Mouse (Mus musculus) heart, postnatal 36 days (tissue): ENCODE measurements around the gene Qpct. TPM values are rescaled to one million over a fixed set of nuclear protein-coding genes. Genes with fewer than 3 reads are reported as not detected.

Source experiments
- DNase-seq, 2 experiments: peaks; one replicate each; pipeline ENCODE4 v3.0.0; 2021 to 2022
- intact Hi-C: fragments of 180-260 bp; cut with DNase I; formaldehyde crosslinking; loops from one replicate; pipeline ENCODE4 v1.15.1; 2025
- total RNA-seq, 2 experiments: library from RNA; stranded (reverse); gene quantifications; 2 replicates each; pipeline ENCODE4 v1.2.3; 2021

The Qpct gene
- 1 to 10 TPM; 5.7 to 6.7 TPM for total RNA-seq

GRCm38 (mm10) chr17:79051606-79052005 lies at the start of gene Qpct:
Gene Qpct (plus strand): TSS chr17:79051906.
- no peak for DNase-seq
- intact Hi-C loops, result no loop called here

- intact Hi-C loops, result no loop called here
- DNase-seq, result no peak
These were observed 38.1 kb upstream of the Qpct start for GRCm38 (mm10) chr17:79013625-79014024.

- DNase-seq, result no peak
- intact Hi-C loops, result no loop called here
These were observed 36.6 kb upstream of the Qpct start for GRCm38 (mm10) chr17:79014911-79015685.

- intact Hi-C loops, result no loop called here
- DNase-seq, result no peak
These were observed 35.9 kb upstream of the Qpct start for GRCm38 (mm10) chr17:79015831-79016230.

GRCm38 (mm10) chr17:79018422-79018821 lies 33.3 kb upstream of the Qpct start:
- peak in 1 of 2 experiments; percentile 13 for DNase-seq

GRCm38 (mm10) chr17:79019726-79020207 lies 31.9 kb upstream of the Qpct start:
- DNase-seq, result no peak
- intact Hi-C loops, result loop anchor here (2.0 to 5.0 kb wide), 2 partner anchors 27 to 82 kb away; partner anchors contain the start of genes Cebpz and Ndufaf7

More at GRCm38 (mm10) chr17:79018422-79018821, 33.3 kb upstream of the Qpct start:
- intact Hi-C loops, result no loop called here

- intact Hi-C loops, result loop anchor here (2.0 to 5.0 kb wide), 2 partner anchors 28 to 83 kb away; partner anchors contain the start of genes Cebpz and Ndufaf7
- peak; percentile 68 to 81 for DNase-seq
These were observed 31.3 kb upstream of the Qpct start, which contains the start of gene Prkd3 for GRCm38 (mm10) chr17:79020208-79020983. Gene Prkd3 (minus strand): TSS chr17:79020816.

- no peak for DNase-seq
- intact Hi-C loops, result loop anchor here (2.0 to 5.0 kb wide), 2 partner anchors 28 to 84 kb away; partner anchors contain the start of genes Cebpz and Ndufaf7
These were observed 30.7 kb upstream of the Qpct start for GRCm38 (mm10) chr17:79020984-79021335.

GRCm38 (mm10) chr17:79022746-79023145 lies 29.0 kb upstream of the Qpct start:
- no peak for DNase-seq
- intact Hi-C loops, result loop anchor here (5.0 kb wide), 1 partner anchor 85 kb away; the partner anchor contains the start of genes Cebpz and Ndufaf7

GRCm38 (mm10) chr17:79024544-79024943 lies 27.2 kb upstream of the Qpct start:
- intact Hi-C loops, result loop anchor here (5.0 kb wide), 1 partner anchor 87 kb away; the partner anchor contains the start of genes Cebpz and Ndufaf7
- DNase-seq, result no peak

- DNase-seq, result no peak
- intact Hi-C loops, result no loop called here
These were observed 22.5 kb upstream of the Qpct start for GRCm38 (mm10) chr17:79029226-79029625.

- no peak for DNase-seq
These were observed 20.1 kb upstream of the Qpct start for GRCm38 (mm10) chr17:79031569-79031968.

GRCm38 (mm10) chr17:79032782-79033181 lies 18.9 kb upstream of the Qpct start:
- intact Hi-C loops, result no loop called here
- no peak for DNase-seq

More at GRCm38 (mm10) chr17:79031569-79031968, 20.1 kb upstream of the Qpct start:
- intact Hi-C loops, result no loop called here

- DNase-seq, result no peak
- intact Hi-C loops, result no loop called here
These were observed 12.0 kb upstream of the Qpct start for GRCm38 (mm10) chr17:79039660-79040059.

GRCm38 (mm10) chr17:79043705-79044104 lies 8.0 kb upstream of the Qpct start:
- intact Hi-C loops, result no loop called here
- no peak for DNase-seq

GRCm38 (mm10) chr17:79052088-79052812 lies 544 bp downstream of the Qpct start:
- intact Hi-C loops, result no loop called here

GRCm38 (mm10) chr17:79058271-79058670 lies 6.6 kb downstream of the Qpct start:
- no peak for DNase-seq
- intact Hi-C loops, result no loop called here

More at GRCm38 (mm10) chr17:79052088-79052812, 544 bp downstream of the Qpct start:
- DNase-seq, result peak; percentile 59 to 60

- intact Hi-C loops, result no loop called here
- DNase-seq, result no peak
These were observed 8.5 kb downstream of the Qpct start for GRCm38 (mm10) chr17:79060221-79060620.

GRCm38 (mm10) chr17:79064250-79064649 lies 12.5 kb downstream of the Qpct start:
- DNase-seq, result no peak
- intact Hi-C loops, result no loop called here

GRCm38 (mm10) chr17:79068581-79068980 lies 16.9 kb downstream of the Qpct start:
- no peak for DNase-seq
- intact Hi-C loops, result no loop called here
